In genomic region chr11:78764304-78764703, GRCm38 (mm10) we compare ENCODE assay signal across 26 mouse cellular contexts. TPM values are rescaled to one million over a fixed set of nuclear protein-coding genes. Genes with fewer than 3 reads are reported as not detected.
DNase-seq lines count a peak whose midpoint lies in the region; ATAC-seq and TF ChIP-seq lines count a peak whose summit lies in the region.
"Had no signal": no experiment of that assay in that cellular context is flagged by ENCODE, and none has a peak within 500 bp of the region (broad histone marks: within the 10 kb centered on the region; RNA-seq: fewer than 3 reads in every experiment).

No protein-coding gene starts in this region.

- TF ChIP-seq CTCF in left cerebral cortex, adult 2 months (IDR thresholded peaks at IDR 0.05), result no peak

- WGBS in forebrain, embryonic 13.5 days, result 75% methylated on average over 8 of the region's 8 CpGs

- H3K36me3 ChIP-seq in forebrain, embryonic 13.5 days (ENCODE audit: poor library complexity, severe bottlenecking), result no peaks in the 10 kb centered on the region
- H3K36me3 ChIP-seq: embryonic facial prominence, embryonic 12.5 days; G1E; heart, embryonic 13.5 days; limb, embryonic 13.5 days; liver, embryonic 12.5 days had no signal

- no peak for ATAC-seq in forebrain, embryonic 13.5 days
- ATAC-seq: hindbrain, postnatal 0 days; intestine, postnatal 0 days; liver, embryonic 12.5 days had no signal

- intact Hi-C loops in left cerebral cortex, postnatal 10 days (cut with DNase I), result no loop called here
- intact Hi-C loops in left cerebral cortex, adult 2 months (cut with DNase I), result loop anchor here (2.0 kb wide), 1 partner anchor 40 kb away; no protein-coding TSS in a partner anchor

- H3K4me2 ChIP-seq in forebrain, embryonic 13.5 days, result no peak overlapping the region
- H3K4me2 ChIP-seq: embryonic facial prominence, embryonic 12.5 days; heart, embryonic 13.5 days; limb, embryonic 13.5 days; liver, embryonic 12.5 days; midbrain, embryonic 11.5 days had no signal

- DNase-seq in kidney, adult 9 months, result peak; percentile 7
- no peak for DNase-seq in kidney, postnatal 14 days
- peak; percentile 36 for DNase-seq in left cerebral cortex, adult 11 months (ENCODE audit: low spot score)
- DNase-seq in left cerebral cortex, postnatal 10 days (ENCODE audit: extremely low spot score in 1 of 2, low spot score in 2 of 2), result no peak
- DNase-seq in left cerebral cortex, adult 2 months (ENCODE audit: extremely low spot score in 1 of 2, low spot score in 2 of 2), result peak; percentile 20 to 66
- DNase-seq in right cerebral cortex, postnatal 10 days (ENCODE audit: low spot score in 2 of 2), result peak; percentile 39 to 47
- DNase-seq: adrenal gland, adult 8-10 months; B cell, adult 2 months; cerebellum, adult 2 months; cerebellum, postnatal 25 days; gastrocnemius, postnatal 36 days; heart, adult 2 months; heart, postnatal 14 days; lung, postnatal 10 days; thymus, adult 2 months; thymus, postnatal 4 days had no signal

- H3K9me3 ChIP-seq in forebrain, embryonic 13.5 days (replicated peaks), result no peaks in the 10 kb centered on the region
- H3K9me3 ChIP-seq: embryonic facial prominence, embryonic 12.5 days; G1E; heart, embryonic 13.5 days; limb, embryonic 13.5 days; liver, embryonic 12.5 days had no signal

- no peaks in the 10 kb centered on the region for H3K27me3 ChIP-seq in forebrain, embryonic 13.5 days
- H3K27me3 ChIP-seq: embryonic facial prominence, embryonic 12.5 days; heart, embryonic 13.5 days; limb, embryonic 13.5 days had no signal

- no peak overlapping the region for H3K9ac ChIP-seq in forebrain, embryonic 13.5 days
- H3K9ac ChIP-seq: embryonic facial prominence, embryonic 12.5 days; heart, embryonic 13.5 days; limb, embryonic 13.5 days; liver, embryonic 12.5 days had no signal

- H3K27ac ChIP-seq in left cerebral cortex, adult 2 months, result peak overlapping the region; percentile 20; the same call in 1 of the 2 replicates
- no peak overlapping the region for H3K27ac ChIP-seq in forebrain, embryonic 13.5 days
- H3K27ac ChIP-seq: embryonic facial prominence, embryonic 12.5 days; heart, adult 2 months; heart, embryonic 13.5 days; hindbrain, postnatal 0 days; kidney, postnatal 0 days; limb, embryonic 13.5 days; liver, embryonic 12.5 days had no signal

- peaks cover 16% of the 10 kb centered on the region for H3K4me1 ChIP-seq in forebrain, embryonic 13.5 days
- H3K4me1 ChIP-seq: limb, embryonic 13.5 days; liver, embryonic 12.5 days had no signal

- H3K4me3 ChIP-seq in left cerebral cortex, adult 2 months, result no peak overlapping the region
- no peak overlapping the region for H3K4me3 ChIP-seq in forebrain, embryonic 13.5 days
- H3K4me3 ChIP-seq: embryonic facial prominence, embryonic 12.5 days; heart, adult 2 months; heart, embryonic 13.5 days; limb, embryonic 13.5 days; liver, embryonic 12.5 days had no signal

RNA-seq across cellular contexts. Expression of gene Ccnq, which starts 12.8 kb away (rescaled TPM):
- total RNA-seq in left cerebral cortex, postnatal 10 days (2021), result 10 to 100 TPM; 18.2 to 19.0 TPM
- total RNA-seq in left cerebral cortex, adult 2 months (2021), result 10 to 100 TPM; 16.1 to 20.1 TPM
- 39.5 and 39.8 TPM in 2 replicates for polyA plus RNA-seq in forebrain, embryonic 13.5 days (2015; fragmentation: Nextera tagmentation; extraction: Ambion mirVana)

Comparison
In these comparisons a context has a peak if more than half of its experiments do, and no peak if none do; other contexts are left out.
1. DNase-seq: peak in kidney, adult 9 months (single experiment), left cerebral cortex, adult 11 months (single experiment), left cerebral cortex, adult 2 months (2 of 2) and right cerebral cortex, postnatal 10 days (2 of 2); none in kidney, postnatal 14 days (single experiment) and left cerebral cortex, postnatal 10 days (0 of 2).